Mouse (Mus musculus): ENCODE measurements around the gene Fxyd6.
A peak's percentile ranks its signal among the peaks of the same experiment; 100 is the strongest.

Gene Fxyd6

GRCm38 (mm10) chr9:45370117-45370561, at the start of gene Fxyd6:
Gene Fxyd6 (plus strand): TSS chr9:45370185.
- peak; percentile 39 for DNase-seq

GRCm38 (mm10) chr9:45321465-45321864, 48.5 kb upstream of the Fxyd6 start:
- DNase-seq, result no peak

- no peak for DNase-seq
Observed at GRCm38 (mm10) chr9:45321946-45322430, 48.0 kb upstream of the Fxyd6 start.

- DNase-seq, result no peak
Observed at GRCm38 (mm10) chr9:45326390-45326789, 43.6 kb upstream of the Fxyd6 start.

GRCm38 (mm10) chr9:45328263-45328662, 41.7 kb upstream of the Fxyd6 start:
- no peak for DNase-seq

- DNase-seq, result no peak
Observed at GRCm38 (mm10) chr9:45329577-45329976, 40.4 kb upstream of the Fxyd6 start.

GRCm38 (mm10) chr9:45337406-45337805, 32.6 kb upstream of the Fxyd6 start:
- no peak for DNase-seq

GRCm38 (mm10) chr9:45343066-45343465, 26.9 kb upstream of the Fxyd6 start:
- DNase-seq, result no peak

- peak; percentile 24 for DNase-seq
Observed at GRCm38 (mm10) chr9:45345516-45345915, 24.5 kb upstream of the Fxyd6 start.

GRCm38 (mm10) chr9:45346276-45346675, 23.7 kb upstream of the Fxyd6 start:
- DNase-seq, result no peak

GRCm38 (mm10) chr9:45348560-45348959, 21.4 kb upstream of the Fxyd6 start:
- DNase-seq, result no peak

GRCm38 (mm10) chr9:45349181-45349580, 20.8 kb upstream of the Fxyd6 start:
- DNase-seq, result no peak

GRCm38 (mm10) chr9:45349851-45350250, 20.1 kb upstream of the Fxyd6 start:
- DNase-seq, result no peak

GRCm38 (mm10) chr9:45355192-45355591, 14.8 kb upstream of the Fxyd6 start:
- no peak for DNase-seq

- no peak for DNase-seq
Observed at GRCm38 (mm10) chr9:45358356-45358755, 11.6 kb upstream of the Fxyd6 start.

GRCm38 (mm10) chr9:45362051-45362461, 7.9 kb upstream of the Fxyd6 start:
- DNase-seq, result no peak

- no peak for DNase-seq
Observed at GRCm38 (mm10) chr9:45363639-45364214, 6.3 kb upstream of the Fxyd6 start.

- DNase-seq, result no peak
Observed at GRCm38 (mm10) chr9:45367716-45368115, 2.3 kb upstream of the Fxyd6 start.

- DNase-seq, result no peak
Observed at GRCm38 (mm10) chr9:45368341-45368901, 1.6 kb upstream of the Fxyd6 start.

- no peak for DNase-seq
Observed at GRCm38 (mm10) chr9:45370616-45371336, 791 bp downstream of the Fxyd6 start.

GRCm38 (mm10) chr9:45371337-45371707, 1.3 kb downstream of the Fxyd6 start:
- no peak for DNase-seq

- no peak for DNase-seq
Observed at GRCm38 (mm10) chr9:45373896-45374295, 3.9 kb downstream of the Fxyd6 start.

- DNase-seq, result no peak
Observed at GRCm38 (mm10) chr9:45374988-45375502, 5.1 kb downstream of the Fxyd6 start.

- DNase-seq, result no peak
Observed at GRCm38 (mm10) chr9:45376427-45376826, 6.4 kb downstream of the Fxyd6 start.
